Mouse (Mus musculus): ENCODE data around the gene Fbxl17. TPM values are rescaled to one million over a fixed set of nuclear protein-coding genes. Genes with fewer than 3 reads are reported as not detected.

Gene Fbxl17
- total RNA-seq, 2 experiments from 2014 or later = 23.5 to 25.5 TPM

DNA sequence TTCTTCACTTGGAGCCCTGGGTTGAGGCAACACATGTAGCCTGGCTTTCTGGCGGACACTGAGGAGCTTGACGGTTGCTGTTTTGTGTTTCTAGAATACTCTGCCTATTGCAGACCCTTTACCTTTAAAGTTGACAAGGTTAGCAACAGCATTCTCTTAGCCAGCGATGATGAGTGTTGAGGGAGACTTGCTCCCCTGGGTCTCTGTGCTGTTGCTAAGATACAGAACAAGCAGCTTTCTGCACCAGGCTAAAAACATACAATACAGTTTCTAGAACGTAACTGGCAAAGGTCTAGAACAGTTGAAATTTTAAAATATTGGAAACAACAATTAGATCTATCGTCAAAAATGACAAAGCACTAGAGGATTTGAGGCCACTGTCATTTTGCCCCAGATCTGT is 420.7 kb downstream of the Fbxl17 start:
- no peak for DNase-seq (ENCODE audit: low spot score)
- intact Hi-C loops (cut with DNase I) = no loop called here

DNA sequence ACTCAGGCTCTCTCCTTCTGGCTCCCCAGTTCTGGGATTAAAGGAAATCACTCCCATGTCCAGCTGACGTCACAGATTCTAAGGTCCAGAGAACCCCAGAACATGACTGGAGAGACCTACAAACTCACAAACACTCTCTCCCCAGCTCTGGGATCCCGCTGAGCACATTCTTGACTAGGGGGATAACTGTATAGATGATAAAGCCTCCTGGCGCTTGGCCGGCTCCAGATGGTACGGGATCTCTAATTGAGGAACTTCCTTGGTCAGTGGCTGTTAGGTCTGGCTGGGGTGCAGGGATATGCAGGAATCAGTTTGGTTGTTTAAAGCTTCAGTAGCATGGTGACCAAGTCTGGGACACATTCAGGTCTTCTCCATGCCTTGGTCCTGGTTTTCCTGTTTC is 422.3 kb downstream of the Fbxl17 start:
- intact Hi-C loops (cut with DNase I) = no loop called here
- no peak for DNase-seq (ENCODE audit: low spot score)

DNA sequence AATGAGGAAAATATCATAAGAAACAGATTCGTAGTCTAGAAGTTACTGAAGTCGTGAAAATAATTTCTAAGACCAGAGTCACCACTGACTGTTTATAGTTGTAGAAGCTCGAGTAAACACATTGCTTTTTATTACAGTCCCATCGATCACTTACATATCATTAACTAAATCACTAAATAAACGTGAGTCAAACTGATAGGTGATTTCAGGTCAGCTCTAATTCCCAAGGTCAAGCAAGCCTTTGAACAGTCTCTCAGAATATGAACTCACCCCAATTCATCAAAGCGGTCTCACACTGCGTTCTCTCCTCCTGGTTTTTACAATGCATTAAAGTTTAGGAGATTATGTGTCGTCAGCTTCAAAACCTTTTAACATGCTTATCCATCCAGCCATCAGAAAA is 423.2 kb downstream of the Fbxl17 start:
- no peak for DNase-seq (ENCODE audit: low spot score)
- intact Hi-C loops (cut with DNase I) = no loop called here

DNA sequence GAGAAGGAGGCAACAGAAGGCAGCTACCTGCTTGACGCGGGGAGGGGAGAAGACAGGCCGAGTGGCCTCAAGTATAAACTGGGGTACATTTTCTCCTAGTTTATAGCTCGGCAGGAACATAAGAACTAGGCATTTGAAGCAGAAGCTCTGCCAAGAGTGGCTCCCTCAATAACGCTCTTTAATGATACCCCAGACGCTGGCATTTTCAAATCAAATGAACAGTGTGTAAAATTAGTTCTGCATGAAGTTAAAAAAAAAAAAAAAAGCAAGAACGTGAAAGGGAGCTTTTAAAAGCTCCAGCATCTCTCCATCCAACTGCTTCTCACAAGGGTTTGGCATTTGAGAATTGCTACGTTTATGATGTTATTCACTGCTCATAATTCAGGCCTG is 423.8 kb downstream of the Fbxl17 start:
- no peak for DNase-seq (ENCODE audit: low spot score)
- intact Hi-C loops (cut with DNase I) = no loop called here

DNA sequence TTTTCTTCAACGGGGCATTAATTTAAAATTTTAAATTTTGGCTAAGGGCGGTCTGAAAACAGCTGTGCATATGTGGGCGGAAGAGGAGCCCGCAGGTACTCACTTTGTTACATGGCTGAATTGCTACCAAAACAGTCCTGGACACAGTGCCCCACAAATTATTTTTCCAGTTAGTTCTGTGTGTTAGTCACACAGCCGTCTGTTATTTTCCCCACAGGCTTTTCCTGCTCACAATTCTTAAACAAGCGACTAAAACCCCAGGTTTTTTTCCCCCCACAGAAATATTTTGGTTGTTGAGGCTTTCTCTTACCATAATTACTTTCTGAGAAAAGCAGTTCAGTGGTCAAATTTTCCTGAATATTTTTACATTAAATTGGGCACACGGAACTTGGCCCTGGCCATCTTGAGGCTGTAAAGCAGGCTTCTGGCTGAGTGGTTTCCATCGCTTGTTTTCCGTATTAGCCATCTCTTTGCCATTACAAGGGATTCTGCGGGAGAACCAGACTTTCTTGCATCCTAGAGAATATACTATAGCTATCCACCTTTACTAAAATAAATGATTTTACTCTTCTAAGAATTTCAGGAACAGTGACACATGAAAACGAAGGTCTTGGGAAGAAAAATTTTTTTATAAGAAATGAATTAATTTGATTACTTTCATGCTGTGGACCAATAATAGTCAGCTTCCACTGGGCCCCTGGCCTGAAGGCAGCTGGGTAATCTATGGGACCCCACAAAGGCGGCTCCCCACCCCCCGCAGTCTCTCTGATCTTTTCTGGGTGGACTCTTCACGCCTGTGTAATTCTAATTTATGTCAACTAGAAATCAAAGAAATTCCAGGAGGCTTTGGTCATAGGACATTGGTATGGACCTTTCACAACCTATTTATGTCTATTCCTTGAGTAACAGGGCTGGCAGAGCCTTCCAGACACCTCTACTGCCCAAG is 424.5 kb downstream of the Fbxl17 start:
- no peak for DNase-seq (ENCODE audit: low spot score)
- intact Hi-C loops (cut with DNase I) = no loop called here

DNA sequence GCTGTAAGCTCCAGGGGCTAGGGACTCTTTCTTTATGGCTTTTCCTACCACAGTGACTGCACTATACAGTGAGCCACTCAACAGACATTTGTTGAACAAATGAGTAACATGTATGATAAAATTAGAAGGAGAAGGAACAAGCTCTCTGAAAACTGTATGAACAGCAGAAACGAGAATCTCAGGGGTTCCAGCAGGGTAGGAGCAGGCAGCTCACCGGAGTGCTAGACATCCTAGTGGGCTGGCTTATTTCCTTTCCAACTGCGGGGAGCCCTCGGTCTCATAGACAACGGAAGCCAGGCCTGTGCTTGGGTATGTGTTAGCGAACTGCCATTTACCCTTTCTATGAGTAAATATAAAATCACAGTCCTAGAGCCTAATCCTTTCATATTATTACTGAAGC is 426.5 kb downstream of the Fbxl17 start:
- intact Hi-C loops (cut with DNase I) = no loop called here
- DNase-seq (ENCODE audit: low spot score) = no peak

DNA sequence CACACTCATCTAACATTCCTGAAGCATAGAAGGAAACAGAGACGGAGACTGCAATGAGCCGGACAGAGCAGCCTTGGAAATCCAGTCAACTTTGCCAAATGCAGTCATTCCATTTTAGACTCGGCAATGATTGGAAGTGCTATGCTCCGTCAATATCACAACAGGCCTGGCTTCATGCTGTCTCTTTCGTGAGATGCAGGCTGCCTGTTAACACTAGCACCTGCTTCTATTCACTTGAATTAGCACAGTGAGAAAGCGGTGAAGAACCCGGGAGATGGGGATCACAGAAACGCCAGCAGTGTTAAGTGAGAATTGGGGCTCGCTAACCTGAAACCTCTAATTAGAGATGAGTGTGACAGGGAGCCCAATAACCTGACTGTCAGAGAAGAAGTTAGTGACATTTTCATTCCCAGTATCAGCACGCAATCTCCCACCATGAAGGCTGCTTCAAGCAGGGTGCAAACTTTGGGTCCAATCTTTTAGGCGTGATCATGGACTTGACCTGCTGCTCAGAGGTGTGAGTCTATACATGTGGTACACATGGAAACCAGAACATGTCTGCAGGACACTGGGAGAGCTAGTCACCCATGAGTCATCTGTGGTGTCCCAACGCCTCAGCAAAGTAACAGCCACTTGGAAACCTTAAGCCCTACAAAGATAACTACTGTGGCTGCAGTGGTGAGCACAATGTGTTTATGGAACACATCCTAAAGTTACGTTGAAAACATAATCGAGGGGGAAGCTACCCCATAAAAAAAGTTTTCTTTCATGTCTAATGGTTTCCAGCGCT is 428.5 kb downstream of the Fbxl17 start:
- intact Hi-C loops (cut with DNase I) = no loop called here

DNA sequence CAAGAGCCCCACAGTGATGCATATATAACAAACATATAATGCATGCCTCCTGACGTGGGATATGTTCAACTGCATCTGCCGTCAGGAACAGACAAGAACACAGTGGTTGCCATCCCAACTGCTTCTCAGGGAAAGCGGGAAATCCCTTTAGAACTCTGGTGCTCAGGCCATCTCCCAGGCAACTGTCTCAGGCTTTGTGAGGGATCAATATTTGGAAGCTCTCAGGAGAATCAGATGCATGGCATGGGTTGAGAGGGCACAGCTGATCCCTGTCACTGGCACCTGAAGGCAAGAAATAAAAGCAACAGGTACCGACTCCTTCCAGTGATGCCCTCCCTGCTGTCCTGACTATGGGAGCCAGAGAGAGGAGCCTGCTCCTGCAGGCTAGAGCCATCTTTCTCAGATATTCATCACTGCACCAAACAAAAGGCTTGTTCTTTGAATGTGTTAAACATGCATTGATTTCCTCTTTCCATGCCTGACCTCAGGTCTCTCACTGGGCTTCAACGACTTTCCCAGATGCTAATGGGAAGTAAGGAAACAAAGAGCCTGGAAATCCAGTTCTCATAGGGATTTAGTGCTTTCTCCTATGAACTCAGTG is 429.6 kb downstream of the Fbxl17 start:
- DNase-seq (ENCODE audit: low spot score) = no peak
- intact Hi-C loops (cut with DNase I) = no loop called here

More for the DNA sequence above, 428.5 kb downstream of the Fbxl17 start:
- no peak for DNase-seq (ENCODE audit: low spot score)

DNA sequence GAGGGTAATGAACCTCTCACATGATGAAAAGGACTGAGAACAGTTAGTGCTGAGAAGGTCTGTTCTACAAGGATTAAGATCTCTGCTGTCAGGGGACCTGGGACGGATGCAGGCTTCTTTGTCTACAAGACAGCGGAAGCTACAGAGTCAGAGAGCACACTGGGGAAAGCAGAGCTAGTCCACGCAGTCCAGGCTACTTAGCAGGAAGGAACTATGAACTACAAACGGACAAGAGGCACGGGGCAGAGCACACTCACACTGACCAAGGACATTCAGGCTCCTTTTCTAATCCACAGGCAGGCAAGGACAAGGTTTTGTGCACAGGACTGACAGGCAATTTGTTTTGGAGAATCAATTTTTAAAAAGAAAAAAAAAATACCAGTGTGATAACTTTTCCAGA is 437.0 kb downstream of the Fbxl17 start:
- intact Hi-C loops (cut with DNase I) = no loop called here

DNA sequence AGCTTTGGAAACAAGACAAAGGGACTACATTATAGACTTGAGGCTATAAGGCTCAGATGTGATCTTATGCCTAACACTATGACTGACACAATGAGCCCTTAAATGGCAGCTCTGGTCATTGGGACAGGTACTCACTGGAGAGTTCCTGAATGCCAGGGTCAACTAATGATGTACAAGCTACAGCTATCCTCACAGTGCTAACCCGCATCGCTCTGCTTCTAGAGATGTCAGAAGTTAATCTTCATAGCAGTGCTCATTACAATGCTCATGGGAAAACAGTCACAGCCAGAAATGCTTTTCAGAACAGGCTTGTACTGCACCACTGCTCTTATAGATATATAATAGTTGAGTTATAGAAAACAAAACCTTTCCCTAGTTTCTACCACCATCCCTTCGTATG is 438.0 kb downstream of the Fbxl17 start:
- intact Hi-C loops (cut with DNase I) = no loop called here

More for the DNA sequence above, 437.0 kb downstream of the Fbxl17 start:
- DNase-seq (ENCODE audit: low spot score) = no peak

DNA sequence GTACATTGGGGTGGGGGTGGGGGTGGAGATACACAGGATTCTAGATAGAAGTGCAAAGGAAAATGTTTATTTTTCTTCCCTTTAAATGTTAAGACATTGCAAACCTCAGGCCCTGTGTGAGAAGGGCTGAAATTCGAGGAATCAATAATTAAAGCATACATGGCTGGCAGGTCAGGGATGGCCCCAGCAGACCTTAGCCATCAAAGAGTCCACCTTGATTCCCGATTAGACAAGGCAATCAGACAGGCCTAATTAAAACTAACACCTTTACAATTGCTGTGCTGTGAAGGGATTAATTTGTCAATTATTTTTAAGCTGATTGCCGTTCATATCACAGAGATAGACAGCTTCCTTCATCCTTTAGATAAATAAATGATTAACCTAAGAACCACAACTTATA is 439.0 kb downstream of the Fbxl17 start:
- no peak for DNase-seq (ENCODE audit: low spot score)
- intact Hi-C loops (cut with DNase I) = no loop called here

More for the DNA sequence above, 438.0 kb downstream of the Fbxl17 start:
- DNase-seq (ENCODE audit: low spot score) = no peak

DNA sequence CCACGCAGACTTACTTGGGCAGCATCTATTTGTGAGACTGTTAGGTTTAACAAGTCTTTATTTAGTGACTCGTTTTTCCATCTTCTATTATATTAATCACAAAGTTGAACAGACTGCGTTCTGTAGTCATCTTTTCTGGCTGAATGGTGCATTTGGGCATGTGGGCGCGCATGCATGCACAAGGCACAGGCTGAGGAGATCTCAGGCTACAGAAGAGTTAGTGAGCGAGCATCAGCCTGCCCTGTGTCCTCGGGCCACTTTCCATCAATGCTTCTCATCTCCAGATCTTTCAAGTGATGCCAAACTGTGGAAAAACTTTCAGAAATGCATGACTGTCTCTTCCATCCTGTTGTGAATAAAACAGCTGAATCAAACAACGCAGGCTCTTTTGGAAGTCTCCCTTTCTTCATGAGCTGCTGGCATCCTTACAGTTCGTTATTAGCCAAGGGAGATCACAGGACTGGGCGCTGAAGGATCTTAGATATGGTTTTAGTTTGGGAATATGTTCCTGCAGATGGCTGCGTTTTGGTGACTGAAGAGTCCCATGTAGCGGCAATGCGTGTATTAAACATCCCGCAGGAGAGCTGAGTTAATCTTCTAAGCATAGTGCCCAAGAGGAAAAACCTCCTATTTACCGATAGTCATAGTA is 442.0 kb downstream of the Fbxl17 start:
- DNase-seq (ENCODE audit: low spot score) = no peak
- intact Hi-C loops (cut with DNase I) = no loop called here

DNA sequence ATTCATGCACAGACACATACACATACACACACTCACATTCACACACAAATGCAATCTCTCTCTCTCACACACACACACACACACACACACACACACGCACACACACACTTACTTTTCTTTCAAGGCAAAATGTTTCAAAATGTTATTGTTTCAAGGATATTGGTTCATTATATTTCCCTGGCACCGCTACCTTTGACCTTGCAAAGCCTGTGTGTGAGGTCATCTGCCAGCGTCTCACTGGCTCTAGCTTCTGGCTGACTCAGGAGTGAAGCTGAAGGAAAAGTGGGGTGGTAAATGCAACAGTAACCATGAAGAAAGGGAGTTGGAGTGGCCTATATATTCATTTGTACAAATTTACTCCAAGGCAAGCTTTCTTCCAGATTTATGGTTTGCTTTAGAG is 442.8 kb downstream of the Fbxl17 start:
- intact Hi-C loops (cut with DNase I) = no loop called here
- no peak for DNase-seq (ENCODE audit: low spot score)

DNA sequence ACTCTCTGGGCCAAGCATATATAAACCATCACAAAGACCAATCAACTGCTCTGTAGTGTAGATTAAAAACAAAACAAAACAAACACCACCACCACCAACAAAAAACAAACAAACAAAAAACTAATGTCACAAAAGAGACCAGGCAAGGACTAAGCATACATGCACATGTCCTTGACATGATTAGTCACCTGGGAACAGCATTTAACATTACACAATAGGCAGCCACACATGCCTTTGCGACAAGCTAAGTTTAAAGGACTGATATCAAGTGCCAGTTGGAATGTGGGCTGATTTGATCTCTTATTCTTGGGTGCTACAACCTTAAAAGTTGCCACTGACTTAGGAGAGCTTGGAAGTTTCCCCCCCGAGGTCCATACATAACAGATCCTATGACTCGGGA is 446.5 kb downstream of the Fbxl17 start:
- no peak for DNase-seq (ENCODE audit: low spot score)
- intact Hi-C loops (cut with DNase I) = no loop called here

DNA sequence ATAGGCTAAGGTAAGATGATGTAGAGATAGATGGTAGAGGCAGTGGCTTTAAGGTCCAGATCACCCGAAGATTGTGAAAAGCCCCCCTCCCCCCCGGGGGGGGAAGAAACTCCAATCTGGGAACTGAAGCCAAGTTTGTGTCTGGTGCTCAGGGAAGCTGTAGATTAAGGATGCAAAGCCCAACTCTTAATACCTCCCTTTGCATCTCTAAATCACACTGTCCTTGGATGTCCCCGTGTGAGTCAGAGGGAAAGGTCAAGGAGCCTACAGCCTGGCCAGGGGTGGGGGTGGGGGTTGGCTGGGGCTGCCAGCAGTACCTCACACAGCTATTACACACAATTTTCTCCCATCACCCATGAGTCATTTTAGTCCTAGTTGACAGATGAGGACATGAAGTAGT is 453.4 kb downstream of the Fbxl17 start:
- DNase-seq (ENCODE audit: low spot score) = no peak
- intact Hi-C loops (cut with DNase I) = no loop called here

DNA sequence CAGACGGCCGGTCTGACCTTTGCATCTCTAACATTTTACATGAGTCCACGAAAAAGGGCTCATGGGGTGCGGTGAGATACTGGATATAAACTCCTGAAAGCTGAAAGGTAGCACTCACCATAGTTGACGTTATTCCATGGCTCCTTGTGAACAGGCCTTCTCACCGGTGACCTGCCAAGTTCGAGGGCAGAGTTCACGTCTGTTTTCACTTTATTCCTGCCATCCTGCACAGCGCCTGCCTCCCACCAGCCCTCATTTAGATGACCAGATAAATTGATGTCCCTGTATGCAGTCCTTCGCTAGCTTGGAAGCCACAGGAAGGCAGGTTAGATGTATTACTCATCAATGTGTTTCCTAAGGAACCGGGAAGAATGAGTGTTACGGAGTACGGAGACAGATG is 454.5 kb downstream of the Fbxl17 start:
- intact Hi-C loops (cut with DNase I) = no loop called here
- DNase-seq (ENCODE audit: low spot score) = no peak

DNA sequence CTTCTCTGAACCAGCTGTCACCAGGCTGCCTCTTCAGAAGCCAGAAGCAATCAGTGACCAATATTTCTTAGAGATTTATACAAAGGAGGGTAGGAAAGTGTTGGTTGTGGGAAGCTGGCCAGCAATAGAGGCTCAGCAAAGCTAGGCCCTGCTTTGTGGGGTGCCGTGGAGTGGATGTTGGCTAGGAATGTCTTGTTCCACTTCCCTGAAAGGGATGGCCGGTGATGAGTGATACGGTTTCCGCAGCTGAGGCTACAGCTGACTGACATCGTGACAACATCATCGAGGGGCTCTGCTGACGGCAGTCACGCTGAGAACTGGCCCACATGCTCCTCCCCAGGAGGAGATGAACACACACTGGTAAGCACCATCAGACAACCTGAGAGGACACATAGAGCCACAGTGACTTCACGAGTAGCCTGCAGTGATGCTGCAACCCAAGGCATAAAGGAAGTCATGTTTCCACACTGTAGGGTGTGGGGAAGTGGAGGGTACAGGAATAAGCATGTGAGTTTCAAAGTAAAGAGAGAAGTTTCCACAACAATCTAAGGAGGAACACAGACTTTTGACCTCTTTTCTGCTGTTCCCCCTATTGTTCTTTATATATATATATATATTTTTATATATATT is 456.7 kb downstream of the Fbxl17 start:
- no peak for DNase-seq (ENCODE audit: low spot score)
- intact Hi-C loops (cut with DNase I) = no loop called here

DNA sequence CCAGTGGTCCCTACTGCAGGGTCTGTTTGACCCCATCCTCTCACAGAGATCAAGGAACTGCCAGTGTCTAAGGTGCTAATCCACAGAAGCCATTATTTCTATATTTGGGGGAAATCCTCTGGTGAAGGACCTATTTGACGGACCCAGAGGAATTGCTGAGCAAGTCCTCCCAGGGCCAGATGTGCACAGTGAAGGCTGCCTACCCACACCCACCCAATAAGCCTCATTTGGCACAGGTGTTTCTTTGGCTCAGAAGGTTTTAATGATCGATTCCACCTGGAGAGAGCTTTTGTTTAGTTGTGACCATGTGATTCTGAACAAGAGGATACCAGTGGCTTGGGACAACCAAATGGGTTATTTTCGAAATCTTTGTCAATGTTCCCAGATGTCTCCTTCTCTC is 462.3 kb downstream of the Fbxl17 start:
- intact Hi-C loops (cut with DNase I) = no loop called here
- DNase-seq (ENCODE audit: low spot score) = no peak

DNA sequence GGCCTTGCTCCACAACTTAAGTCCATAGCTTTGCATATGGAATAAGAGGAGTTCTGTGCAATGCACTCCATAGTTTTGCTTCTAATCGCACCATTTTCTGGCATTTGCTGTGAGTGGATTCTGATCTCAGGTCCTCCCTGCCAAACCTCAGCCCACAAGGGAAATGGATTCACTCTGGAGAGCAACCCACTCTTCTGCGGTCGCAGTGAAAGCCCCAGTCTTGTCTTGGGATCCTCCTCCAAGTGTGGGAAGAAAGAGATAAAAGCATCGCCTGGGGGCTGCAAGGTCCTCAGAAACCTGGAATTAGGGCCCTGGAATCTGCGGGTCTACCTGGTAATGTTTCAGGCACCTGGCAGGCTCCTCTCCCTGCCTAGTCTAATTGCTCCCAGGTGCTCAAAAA is 466.7 kb downstream of the Fbxl17 start:
- intact Hi-C loops (cut with DNase I) = no loop called here
- no peak for DNase-seq (ENCODE audit: low spot score)

DNA sequence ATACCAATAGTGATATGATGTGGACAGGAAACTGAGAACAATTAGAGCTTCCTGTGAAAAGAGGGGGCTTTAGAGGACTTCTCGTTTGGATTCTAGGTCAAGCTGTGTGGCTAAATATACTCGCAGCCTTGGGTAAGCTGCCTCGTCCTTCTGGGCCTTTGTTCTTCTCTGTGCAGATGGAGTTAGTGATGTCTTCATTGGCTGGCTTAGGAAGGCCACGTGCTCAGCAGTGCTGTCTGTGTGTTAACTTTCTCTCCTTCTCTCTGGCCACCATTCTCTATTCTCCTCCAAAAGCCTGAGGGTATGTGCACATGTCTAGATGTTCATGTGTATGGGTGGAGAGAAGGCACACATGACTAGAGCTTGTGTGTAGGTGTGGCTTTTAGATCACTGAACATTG is 470.7 kb downstream of the Fbxl17 start:
- intact Hi-C loops (cut with DNase I) = no loop called here
- no peak for DNase-seq (ENCODE audit: low spot score)
